34 mouse cellular contexts compared by ENCODE assay signal in genomic region chr1:130738551-130739106, GRCm38 (mm10). TPM values are rescaled to one million over a fixed set of nuclear protein-coding genes. Genes with fewer than 3 reads are reported as not detected.
DNase-seq lines count a peak whose midpoint lies in the region; ATAC-seq and TF ChIP-seq lines count a peak whose summit lies in the region.
"Had no signal": no experiment of that assay in that cellular context is flagged by ENCODE, and none has a peak within 500 bp of the region (broad histone marks: within the 10 kb centered on the region; RNA-seq: fewer than 3 reads in every experiment).

No protein-coding gene starts in this region.

- H3K4me3 ChIP-seq in megakaryocyte, embryonic 14.5 days (replicated peaks) = peak overlapping the region; percentile 92
- H3K4me3 ChIP-seq in intestine, embryonic 16.5 days (ENCODE audit: low read length) = no peak overlapping the region
- peak overlapping the region in 1 of 2 experiments; percentile 74; a peak in 1 of 4 replicates for H3K4me3 ChIP-seq in liver, embryonic 14.5 days (ENCODE audit: insufficient read depth in 1 of 2, low read depth in 2 of 2, low read length in 2 of 2)
- no peak overlapping the region for H3K4me3 ChIP-seq in stomach, postnatal 0 days (ENCODE audit: low read depth, low read length)
- H3K4me3 ChIP-seq: forebrain, embryonic 15.5 days; kidney, embryonic 15.5 days had no signal

- H3K27me3 ChIP-seq in megakaryocyte, embryonic 14.5 days (replicated peaks) = no peaks in the 10 kb centered on the region
- H3K27me3 ChIP-seq in intestine, embryonic 16.5 days (replicated peaks; ENCODE audit: control insufficient read depth, insufficient read depth, low read length) = no peaks in the 10 kb centered on the region
- no peaks in the 10 kb centered on the region for H3K27me3 ChIP-seq in liver, embryonic 14.5 days (ENCODE audit: control insufficient read depth, insufficient read depth, low read length)
- no peaks in the 10 kb centered on the region for H3K27me3 ChIP-seq in stomach, postnatal 0 days (ENCODE audit: control insufficient read depth, insufficient read depth, low read length)
- H3K27me3 ChIP-seq: CH12.LX; forebrain, embryonic 15.5 days; kidney, embryonic 15.5 days had no signal

- H3K36me3 ChIP-seq in megakaryocyte, embryonic 14.5 days (replicated peaks; ENCODE audit: low read length) = peaks cover 86% of the 10 kb centered on the region
- H3K36me3 ChIP-seq in intestine, embryonic 16.5 days (ENCODE audit: control insufficient read depth, insufficient read depth, low read length) = peaks cover under 1% of the 10 kb centered on the region; the same call in 1 of the 2 replicates
- H3K36me3 ChIP-seq in liver, embryonic 14.5 days (replicated peaks; ENCODE audit: control insufficient read depth, insufficient read depth, low read depth) = peaks cover 27% of the 10 kb centered on the region
- 0 out of 2 replicates have a peak, but pooled peaks cover 4% of the 10 kb centered on the region for H3K36me3 ChIP-seq in stomach, postnatal 0 days (ENCODE audit: control insufficient read depth, insufficient read depth, low read length)
- H3K36me3 ChIP-seq: forebrain, embryonic 15.5 days; kidney, embryonic 15.5 days had no signal

- H3K4me1 ChIP-seq in megakaryocyte, embryonic 14.5 days = peaks cover 92% of the 10 kb centered on the region
- peaks cover 33% of the 10 kb centered on the region for H3K4me1 ChIP-seq in intestine, embryonic 16.5 days (ENCODE audit: control insufficient read depth, insufficient read depth, low read length)
- peaks cover 76 to 83% of the 10 kb centered on the region in 2 experiments for H3K4me1 ChIP-seq in liver, embryonic 14.5 days (replicated peaks; ENCODE audit: control insufficient read depth in 2 of 2, insufficient read depth in 2 of 2, low read length in 1 of 2)
- peaks cover 4% of the 10 kb centered on the region for H3K4me1 ChIP-seq in stomach, postnatal 0 days (replicated peaks; ENCODE audit: control insufficient read depth, insufficient read depth)
- H3K4me1 ChIP-seq: forebrain, embryonic 15.5 days had no signal

- no peak for DNase-seq in liver, embryonic 14.5 days (ENCODE audit: low read depth in 3 of 3, low spot score in 3 of 3)
- no peak for DNase-seq in stomach, postnatal 0 days (ENCODE audit: low spot score)
- DNase-seq in gastrocnemius, postnatal 10 days = no peak
- DNase-seq in right cerebral cortex, postnatal 25 days = no peak
- DNase-seq: adrenal gland, adult 8-10 months; cerebellum, adult 2 months; cerebellum, postnatal 14 days; gastrocnemius, postnatal 36 days; heart, adult 18-20 months; kidney, adult 11 months; kidney, postnatal 25 days; layer of hippocampus, postnatal 36 days; left cerebral cortex, postnatal 4 days; lung, embryonic 14.5 days; midbrain, embryonic 14.5 days; thymus, postnatal 4 days had no signal

- TF ChIP-seq CTCF in liver, embryonic 14.5 days (IDR thresholded peaks at IDR 0.05; ENCODE audit: low read depth) = no peak
- no peak for TF ChIP-seq CTCF in stomach, postnatal 0 days (IDR thresholded peaks at IDR 0.05; ENCODE audit: low read depth)

- H3K9ac ChIP-seq in intestine, embryonic 16.5 days (ENCODE audit: low read depth, low read length) = no peak overlapping the region
- H3K9ac ChIP-seq in liver, embryonic 14.5 days (replicated peaks) = peak overlapping the region; percentile 51
- no peak overlapping the region; the same call in 1 of the 2 replicates for H3K9ac ChIP-seq in stomach, postnatal 0 days (ENCODE audit: low read length)
- H3K9ac ChIP-seq: forebrain, embryonic 15.5 days; kidney, embryonic 15.5 days; lung, embryonic 14.5 days had no signal

- H3K4me2 ChIP-seq in intestine, embryonic 16.5 days (ENCODE audit: low read depth, low read length) = no peak overlapping the region
- peak overlapping the region; percentile 97 for H3K4me2 ChIP-seq in liver, embryonic 14.5 days (ENCODE audit: low read depth)
- H3K4me2 ChIP-seq in stomach, postnatal 0 days (replicated peaks; ENCODE audit: low read depth) = no peak overlapping the region
- H3K4me2 ChIP-seq: forebrain, embryonic 15.5 days; kidney, embryonic 15.5 days; lung, embryonic 14.5 days had no signal

- H3K9me3 ChIP-seq in megakaryocyte, embryonic 14.5 days = no peaks in the 10 kb centered on the region
- H3K9me3 ChIP-seq in intestine, embryonic 16.5 days (ENCODE audit: control insufficient read depth, low read length) = no peaks in the 10 kb centered on the region
- no peaks in the 10 kb centered on the region for H3K9me3 ChIP-seq in liver, embryonic 14.5 days (ENCODE audit: control insufficient read depth, low read length)
- H3K9me3 ChIP-seq in stomach, postnatal 0 days (ENCODE audit: control insufficient read depth, low read length) = no peaks in the 10 kb centered on the region
- H3K9me3 ChIP-seq: forebrain, embryonic 15.5 days; kidney, embryonic 15.5 days had no signal

- H3K27ac ChIP-seq in intestine, embryonic 16.5 days (ENCODE audit: low read length) = peak overlapping the region; percentile 79
- H3K27ac ChIP-seq in liver, embryonic 14.5 days = peak overlapping the region; percentile 99
- 0 out of 2 replicates have a peak overlapping the region, but pooled peaks have one; percentile 13 for H3K27ac ChIP-seq in stomach, postnatal 0 days (replicated peaks)
- H3K27ac ChIP-seq: forebrain, embryonic 15.5 days; kidney, embryonic 15.5 days had no signal

- WGBS in intestine, embryonic 16.5 days = 50% methylated on average over 3 of the region's 3 CpGs
- WGBS in liver, embryonic 14.5 days (ENCODE audit: insufficient replicate concordance) = 64% methylated on average over 3 of the region's 3 CpGs
- 65% methylated on average over 3 of the region's 3 CpGs for WGBS in stomach, postnatal 0 days

- no peak for TF ChIP-seq EP300 in liver, embryonic 14.5 days (IDR thresholded peaks at IDR 0.05; ENCODE audit: low read depth)
- TF ChIP-seq EP300 in stomach, postnatal 0 days (optimal IDR thresholded peaks at IDR 0.05) = no peak

- ATAC-seq in megakaryocyte, adult 5-6 weeks (ENCODE audit: poor library complexity, severe bottlenecking) = no peak
- peak; percentile 49 for ATAC-seq in intestine, embryonic 16.5 days
- ATAC-seq in liver, embryonic 14.5 days (ENCODE audit: insufficient read depth) = no peak
- ATAC-seq in stomach, postnatal 0 days (ENCODE audit: low FRiP score, low TSS enrichment) = no peak
- no peak for ATAC-seq in megakaryocyte progenitor cell, adult 5-6 weeks (replicated peaks; ENCODE audit: poor library complexity)
- ATAC-seq: forebrain, embryonic 15.5 days; hindbrain, embryonic 16.5 days had no signal

RNA-seq across cellular contexts. Expression of gene AA986860, which starts 6.9 kb away (rescaled TPM):
- polyA plus RNA-seq in megakaryocyte, embryonic 14.5 days (2012; ENCODE audit: insufficient read depth, low replicate concordance) = 4.5 and 39.9 TPM in 2 replicates
- 0.54 and 0.87 TPM in 2 replicates for total RNA-seq in megakaryocyte, adult 5-6 weeks (2015)
- 0.11 and 0.33 TPM in 2 replicates for total RNA-seq in megakaryocyte, adult 5-6 weeks (2017)
- polyA plus RNA-seq in intestine, embryonic 16.5 days (2015; fragmentation: Nextera tagmentation; extraction: Ambion mirVana) = 74.7 and 81.2 TPM in 2 replicates
- 3.6 and 3.7 TPM in 2 replicates for polyA plus RNA-seq in liver, embryonic 14.5 days (2012; rRNA removed)
- 5.3 and 8.7 TPM in 2 replicates for polyA plus RNA-seq in liver, embryonic 14.5 days (2014; fragmentation: Nextera tagmentation; extraction: Ambion mirVana)
- polyA plus RNA-seq in stomach, postnatal 0 days (2015; fragmentation: Nextera tagmentation; extraction: Ambion mirVana) = 47.7 and 52.8 TPM in 2 replicates
- total RNA-seq in megakaryocyte progenitor cell, adult 5-6 weeks (2015) = 0.10 TPM in 1 of 2 replicates, not detected in the other
- 0.10 TPM in 1 of 2 replicates, not detected in the other for total RNA-seq in megakaryocyte progenitor cell, adult 5-6 weeks (2017)
- under 1 TPM; 0.68 to 0.88 TPM for total RNA-seq in gastrocnemius, postnatal 10 days (2021)

RNA-seq across cellular contexts. Expression of gene Pfkfb2, which starts 9.6 kb away (rescaled TPM):
- polyA plus RNA-seq in megakaryocyte, embryonic 14.5 days (2012; ENCODE audit: insufficient read depth, low replicate concordance) = 1.8 and 2.5 TPM in 2 replicates
- 2.8 and 4.4 TPM in 2 replicates for total RNA-seq in megakaryocyte, adult 5-6 weeks (2015)
- 7.2 and 8.0 TPM in 2 replicates for total RNA-seq in megakaryocyte, adult 5-6 weeks (2017)
- polyA plus RNA-seq in intestine, embryonic 16.5 days (2015; fragmentation: Nextera tagmentation; extraction: Ambion mirVana) = 12.1 and 12.4 TPM in 2 replicates
- polyA plus RNA-seq in liver, embryonic 14.5 days (2012; rRNA removed) = 6.4 and 7.2 TPM in 2 replicates
- polyA plus RNA-seq in liver, embryonic 14.5 days (2014; fragmentation: Nextera tagmentation; extraction: Ambion mirVana) = 1.7 and 3.6 TPM in 2 replicates
- polyA plus RNA-seq in stomach, postnatal 0 days (2015; fragmentation: Nextera tagmentation; extraction: Ambion mirVana) = 4.6 and 4.8 TPM in 2 replicates
- 2.9 and 6.9 TPM in 2 replicates for total RNA-seq in megakaryocyte progenitor cell, adult 5-6 weeks (2015)
- 15.7 and 17.1 TPM in 2 replicates for total RNA-seq in megakaryocyte progenitor cell, adult 5-6 weeks (2017)
- total RNA-seq in gastrocnemius, postnatal 10 days (2021) = 10 to 100 TPM in 1 of 2 experiments, 1 to 10 TPM in 1; 9.2 to 13.9 TPM

RNA-seq across cellular contexts. Expression of gene Yod1, which starts 21.5 kb away (rescaled TPM):
- polyA plus RNA-seq in megakaryocyte, embryonic 14.5 days (2012; ENCODE audit: insufficient read depth, low replicate concordance) = 0.95 and 2.4 TPM in 2 replicates
- 10.3 and 10.7 TPM in 2 replicates for total RNA-seq in megakaryocyte, adult 5-6 weeks (2015)
- total RNA-seq in megakaryocyte, adult 5-6 weeks (2017) = 8.4 and 8.8 TPM in 2 replicates
- 8.5 and 9.9 TPM in 2 replicates for polyA plus RNA-seq in intestine, embryonic 16.5 days (2015; fragmentation: Nextera tagmentation; extraction: Ambion mirVana)
- 4.3 and 5.8 TPM in 2 replicates for polyA plus RNA-seq in liver, embryonic 14.5 days (2012; rRNA removed)
- 19.0 and 22.8 TPM in 2 replicates for polyA plus RNA-seq in liver, embryonic 14.5 days (2014; fragmentation: Nextera tagmentation; extraction: Ambion mirVana)
- polyA plus RNA-seq in stomach, postnatal 0 days (2015; fragmentation: Nextera tagmentation; extraction: Ambion mirVana) = 24.2 and 25.2 TPM in 2 replicates
- 8.9 and 9.7 TPM in 2 replicates for total RNA-seq in megakaryocyte progenitor cell, adult 5-6 weeks (2015)
- 6.4 and 6.5 TPM in 2 replicates for total RNA-seq in megakaryocyte progenitor cell, adult 5-6 weeks (2017)
- 1 to 10 TPM; 3.8 to 4.5 TPM for total RNA-seq in gastrocnemius, postnatal 10 days (2021)

RNA-seq across cellular contexts. Expression of gene Gm29427, which starts 23.0 kb away (rescaled TPM):
- polyA plus RNA-seq in megakaryocyte, embryonic 14.5 days (2012; ENCODE audit: insufficient read depth, low replicate concordance) = not detected in 2 replicates
- total RNA-seq in megakaryocyte, adult 5-6 weeks (2015) = 0.11 TPM in 1 of 2 replicates, not detected in the other
- not detected in 2 replicates for total RNA-seq in megakaryocyte, adult 5-6 weeks (2017)
- 0.07 TPM in 1 of 2 replicates, not detected in the other for polyA plus RNA-seq in intestine, embryonic 16.5 days (2015; fragmentation: Nextera tagmentation; extraction: Ambion mirVana)
- not detected in 2 replicates for polyA plus RNA-seq in liver, embryonic 14.5 days (2012; rRNA removed)
- polyA plus RNA-seq in liver, embryonic 14.5 days (2014; fragmentation: Nextera tagmentation; extraction: Ambion mirVana) = not detected in 2 replicates
- polyA plus RNA-seq in stomach, postnatal 0 days (2015; fragmentation: Nextera tagmentation; extraction: Ambion mirVana) = 0.07 TPM in 1 of 2 replicates, not detected in the other
- total RNA-seq in megakaryocyte progenitor cell, adult 5-6 weeks (2015) = not detected in 2 replicates
- not detected in 2 replicates for total RNA-seq in megakaryocyte progenitor cell, adult 5-6 weeks (2017)
- total RNA-seq in gastrocnemius, postnatal 10 days (2021) = not detected
- total RNA-seq: CH12.LX; gastrocnemius, adult 18-20 months; gastrocnemius, postnatal 36 days; layer of hippocampus, postnatal 36 days; left cerebral cortex, postnatal 4 days; megakaryocyte-erythroid progenitor cell, adult 5-6 weeks; neutrophil, adult 5-6 weeks had no signal
- polyA plus RNA-seq: C2C12; cerebellum, adult 2 months; embryonic facial prominence, embryonic 14.5 days; forebrain, embryonic 15.5 days; heart, embryonic 14.5 days; hindbrain, embryonic 11.5 days; hindbrain, embryonic 16.5 days; kidney, embryonic 15.5 days; limb, embryonic 14.5 days; lung, embryonic 14.5 days; midbrain, embryonic 14.5 days; spleen, adult 2 months; thymus, postnatal 0 days had no signal

Comparison
In these comparisons a context has a peak if more than half of its experiments do, and no peak if none do; other contexts are left out.
1. H3K27ac ChIP-seq: peak in every context shown above with its lines; median percentile 99 in liver, embryonic 14.5 days; 79 in intestine, embryonic 16.5 days; 13 in stomach, postnatal 0 days.